Mouse (Mus musculus) cortical plate, adult 2 months (tissue): Measurements from ENCODE around the gene Tial1. TPM values are rescaled to one million over a fixed set of nuclear protein-coding genes. Genes with fewer than 3 reads are reported as not detected.
A peak's percentile ranks its signal among the peaks of the same experiment; 100 is the strongest.

ENCODE experiments used
- H3K27ac ChIP-seq: fragments of 200-500 bp; 2 replicates; pipeline ENCODE4 v1.5.1; 2012; ENCODE audit warnings: low read length, control low read depth, inconsistent platforms; ENCODE audit not compliant: insufficient read depth
- H3K4me1 ChIP-seq: fragments of 200-500 bp; 2 replicates; pipeline ENCODE4 v1.6.1; 2011; ENCODE audit warnings: low read length; ENCODE audit not compliant: control insufficient read depth, insufficient read depth
- H3K4me3 ChIP-seq: fragments of 200-500 bp; 2 replicates; pipeline ENCODE4 v1.5.1; 2011; ENCODE audit warnings: mild to moderate bottlenecking, low read length, control low read depth; ENCODE audit not compliant: insufficient read depth
- CTCF ChIP-seq: fragments of 200-500 bp; IDR thresholded peaks from 2 replicates; pipeline ENCODE4 v1.5.1; 2011; ENCODE audit warnings: mild to moderate bottlenecking, control low read depth, low read length; ENCODE audit not compliant: insufficient read depth; ENCODE audit errors: extremely low read depth
- POLR2A ChIP-seq: fragments of 200-500 bp; IDR thresholded peaks from 2 replicates; pipeline ENCODE4 v1.6.1; 2011; ENCODE audit warnings: mild to moderate bottlenecking, low read length, control low read depth; ENCODE audit not compliant: insufficient read depth; ENCODE audit errors: extremely low read depth
- polyA plus RNA-seq: library from polyadenylated mRNA; depleted of rRNA; stranded (reverse); fragments of >200 nt; gene quantifications from 2 replicates; pipeline ENCODE4 v1.2.3, GENCODE M21; 2012; rRNA removed

Tial1 gene
- polyA plus RNA-seq, result 106 and 125 TPM in 2 replicates

- H3K4me3 ChIP-seq, result peak within 1 kb of the TSS; percentile 61
- TF ChIP-seq CTCF (no peak), POLR2A (no peak; the same call in 1 of the 2 replicates)
- peak within 1 kb of the TSS; percentile 86 for H3K27ac ChIP-seq
- peaks cover 2% of the 10 kb centered on the region; the same call in 1 of the 2 replicates for H3K4me1 ChIP-seq
These were observed at the start of gene Tial1 for GRCm38 (mm10) chr7:128461285-128462215. Gene Tial1 (minus strand): TSS chr7:128461717.

DNA sequence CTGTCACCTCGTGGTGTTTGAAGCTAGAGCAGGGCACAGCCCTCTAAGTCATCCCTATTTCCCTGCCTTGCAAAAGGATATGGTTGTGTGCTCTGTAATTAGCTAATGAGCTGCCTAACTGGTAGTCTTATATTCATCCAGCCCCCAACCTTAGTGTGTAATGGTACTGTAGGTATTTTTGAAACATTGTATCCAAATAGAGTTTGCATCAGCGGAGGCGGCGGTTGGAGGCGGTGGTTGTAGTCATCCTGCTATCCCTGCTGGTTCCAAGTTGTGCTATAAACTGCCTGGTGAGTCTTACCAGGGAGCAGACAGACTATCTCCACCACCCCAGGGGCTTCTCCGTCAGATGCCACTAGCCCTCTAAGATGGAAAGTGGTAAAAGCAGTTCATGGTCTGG is 42.6 kb upstream of the Tial1 start:
- Histone ChIP-seq H3K4me3 (no peak overlapping the region), H3K4me1 (peaks cover 2% of the 10 kb centered on the region; the same call in 1 of the 2 replicates), H3K27ac (no peak overlapping the region)
- TF ChIP-seq POLR2A (no peak), CTCF (no peak)

GRCm38 (mm10) chr7:128499801-128500200 is 38.3 kb upstream of the Tial1 start:
- Histone ChIP-seq H3K4me3 (no peak overlapping the region), H3K4me1 (peaks cover 2% of the 10 kb centered on the region; the same call in 1 of the 2 replicates), H3K27ac (no peak overlapping the region)
- TF ChIP-seq CTCF, result no peak
- no peak for TF ChIP-seq POLR2A

DNA sequence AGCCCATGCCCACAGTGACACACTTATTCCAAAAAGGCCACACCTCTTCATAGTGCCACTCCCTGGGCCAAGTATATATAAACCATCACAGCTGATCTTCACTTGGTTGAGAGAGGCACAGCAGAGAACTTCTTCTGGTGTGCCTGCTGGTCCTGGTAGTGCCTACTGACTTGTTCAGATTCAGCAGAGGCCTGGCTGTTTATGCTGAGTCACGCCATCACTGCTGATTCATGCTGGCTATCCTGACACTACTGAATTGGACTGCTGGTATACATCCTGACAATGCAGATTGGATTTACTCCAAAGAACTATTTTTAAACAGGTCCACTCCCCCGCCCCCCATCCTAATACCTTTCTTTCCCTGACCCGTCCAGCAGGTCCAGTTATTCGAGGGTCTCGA is 33.0 kb upstream of the Tial1 start:
- Histone ChIP-seq H3K4me1 (no peaks in the 10 kb centered on the region), H3K27ac (no peak overlapping the region), H3K4me3 (no peak overlapping the region)
- TF ChIP-seq CTCF (no peak), POLR2A (no peak)

GRCm38 (mm10) chr7:128488986-128489385 is 27.5 kb upstream of the Tial1 start:
- no peak overlapping the region for H3K27ac ChIP-seq
- H3K4me3 ChIP-seq, result no peak overlapping the region
- TF ChIP-seq POLR2A (no peak), CTCF (no peak)
- H3K4me1 ChIP-seq, result no peaks in the 10 kb centered on the region

DNA sequence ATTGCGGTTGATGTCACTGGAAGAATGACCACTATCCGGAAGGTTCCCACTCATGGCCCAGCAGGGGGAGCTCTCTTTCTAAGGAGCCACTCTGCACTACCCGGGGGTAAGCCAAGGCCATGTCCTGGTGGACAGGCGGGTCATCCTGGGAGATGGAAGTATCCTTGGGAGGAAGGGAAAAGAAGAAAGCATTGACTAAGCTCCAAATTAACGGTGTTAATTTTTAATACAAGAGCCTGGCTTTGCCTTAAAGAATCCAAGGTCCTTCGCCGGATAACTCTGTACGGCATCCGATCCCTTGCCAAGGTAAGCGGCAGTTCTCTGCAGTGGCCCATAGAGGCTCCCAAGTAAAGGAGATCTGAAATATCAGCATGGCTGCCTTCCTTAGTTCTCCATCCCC is 12.8 kb upstream of the Tial1 start:
- TF ChIP-seq POLR2A (no peak), CTCF (peak; percentile 47)
- H3K27ac ChIP-seq, result no peak overlapping the region
- H3K4me3 ChIP-seq, result no peak overlapping the region
- no peaks in the 10 kb centered on the region for H3K4me1 ChIP-seq

DNA sequence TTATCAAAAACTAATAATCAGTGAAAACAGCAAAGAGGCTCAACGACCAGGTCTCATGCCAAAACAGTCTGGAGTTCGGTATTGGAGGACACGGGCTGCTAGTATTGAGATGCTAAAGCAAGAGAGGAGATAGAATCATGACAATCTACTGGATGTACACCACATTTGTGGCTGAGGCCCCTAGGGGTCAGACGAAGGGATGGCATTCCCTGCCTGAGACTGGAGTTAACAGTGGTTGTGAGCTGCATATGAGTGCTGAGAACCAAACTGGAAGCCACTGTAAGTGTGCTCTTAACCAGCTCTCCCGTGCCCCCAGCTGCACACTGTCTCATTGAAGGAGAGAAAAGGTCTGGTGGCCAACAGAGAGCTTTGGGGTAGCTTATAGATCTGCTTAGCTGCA is 889 bp upstream of the Tial1 start:
- H3K4me1 ChIP-seq, result peaks cover 2% of the 10 kb centered on the region; the same call in 1 of the 2 replicates
- TF ChIP-seq CTCF, result no peak
- TF ChIP-seq POLR2A, result no peak
- no peak overlapping the region for H3K27ac ChIP-seq
- H3K4me3 ChIP-seq, result no peak overlapping the region; the same call in 1 of the 2 replicates

DNA sequence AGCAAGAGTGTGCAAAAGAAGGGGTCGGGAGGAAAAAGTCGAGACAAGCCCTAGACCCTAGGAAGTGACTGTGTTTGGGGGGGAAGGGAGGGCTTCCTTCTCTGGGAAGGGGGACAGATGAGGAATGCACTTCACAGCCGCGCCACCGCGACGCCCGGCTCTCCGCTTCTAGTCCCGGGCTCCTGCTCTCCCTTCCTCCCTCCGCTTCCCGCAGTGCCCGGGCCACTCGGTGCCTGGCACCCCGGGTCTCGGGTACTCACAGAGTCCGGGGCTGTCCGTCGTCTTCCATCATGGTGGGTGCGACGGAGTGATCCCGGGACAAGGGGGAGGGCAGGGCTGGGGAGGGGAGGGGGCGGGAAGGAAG is 670 bp downstream of the Tial1 start:
- peaks cover 2% of the 10 kb centered on the region; the same call in 1 of the 2 replicates for H3K4me1 ChIP-seq
- H3K4me3 ChIP-seq, result peak overlapping the region; percentile 61
- H3K27ac ChIP-seq, result 0 out of 2 replicates have a peak overlapping the region, but pooled peaks have one; percentile 10
- TF ChIP-seq POLR2A (no peak), CTCF (no peak)

DNA sequence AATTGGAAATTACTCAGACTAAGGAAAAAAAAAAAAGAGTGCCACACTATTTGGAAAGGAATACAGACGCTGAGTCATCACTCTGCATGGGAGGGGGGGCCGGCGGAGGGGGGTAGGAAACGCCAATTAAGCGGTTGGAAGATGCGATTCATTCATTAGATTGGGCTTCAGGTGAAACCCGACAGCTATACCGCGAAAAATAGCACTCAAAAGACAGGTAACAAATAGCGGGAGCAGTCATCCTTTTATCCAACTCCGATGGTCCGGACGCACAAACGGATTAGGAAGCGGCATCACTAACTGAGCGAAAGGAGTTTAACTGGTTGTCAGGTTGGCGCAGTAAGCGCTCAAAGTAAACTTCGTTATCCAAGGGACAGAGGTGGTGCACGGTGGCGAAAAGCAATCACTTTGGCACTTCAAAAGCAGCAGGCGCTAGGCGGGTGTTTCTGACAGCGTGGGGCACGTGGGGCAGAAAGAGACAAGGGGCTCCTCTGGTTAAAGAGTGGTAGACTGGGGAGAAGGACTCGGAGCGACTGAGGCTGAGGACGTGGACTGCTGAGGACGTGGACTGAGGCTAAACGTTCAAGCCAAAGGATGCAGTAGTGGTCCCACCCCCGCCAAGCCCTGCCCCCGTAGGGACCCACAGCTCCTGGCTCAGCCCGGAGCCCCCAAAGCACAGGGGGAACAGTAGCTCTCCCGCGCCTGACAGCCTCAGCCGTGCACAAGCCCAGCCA is 1.2 kb downstream of the Tial1 start:
- TF ChIP-seq POLR2A (no peak), CTCF (no peak)
- Histone ChIP-seq H3K4me1 (peaks cover 2% of the 10 kb centered on the region; the same call in 1 of the 2 replicates), H3K27ac (0 out of 2 replicates have a peak overlapping the region, but pooled peaks have one; percentile 10), H3K4me3 (peak overlapping the region; percentile 61)
